Mouse (Mus musculus) right cerebral cortex, postnatal 14 days (tissue): ENCODE results near the gene Stat6.
A peak's percentile ranks its signal among the peaks of the same experiment; 100 is the strongest.

ENCODE experiments used
- DNase-seq: peaks from one replicate; pipeline ENCODE4 v3.0.0; 2022

Gene Stat6

GRCm38 (mm10) chr10:127642772-127643552 lies at the start of gene Stat6:
TSS of gene Stat6 (plus strand) at chr10:127642986.
- no peak for DNase-seq

DNA sequence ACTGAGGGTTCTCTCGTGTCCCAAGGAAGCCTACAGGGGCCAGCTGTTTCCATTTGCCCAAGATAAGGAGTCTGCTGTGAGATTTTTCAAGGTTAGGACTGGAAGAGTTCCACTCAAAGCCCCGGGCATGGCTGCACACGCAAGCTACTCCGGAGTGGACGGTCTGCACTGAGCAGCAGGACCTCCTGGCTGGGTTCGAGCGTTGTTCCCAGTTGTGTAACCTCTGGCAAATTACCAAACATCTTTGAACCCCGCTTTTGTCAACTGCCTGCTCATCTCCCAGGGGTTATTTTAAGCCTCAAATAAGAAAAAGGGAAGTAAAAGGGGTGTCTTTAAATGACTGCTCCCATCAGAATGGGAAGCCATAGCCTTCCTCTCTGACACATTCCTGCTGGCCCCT lies 48.4 kb upstream of the Stat6 start:
- no peak for DNase-seq

GRCm38 (mm10) chr10:127594930-127595715 lies 47.7 kb upstream of the Stat6 start:
- no peak for DNase-seq

- DNase-seq, result no peak
Observed at GRCm38 (mm10) chr10:127596321-127596941, 46.4 kb upstream of the Stat6 start.

DNA sequence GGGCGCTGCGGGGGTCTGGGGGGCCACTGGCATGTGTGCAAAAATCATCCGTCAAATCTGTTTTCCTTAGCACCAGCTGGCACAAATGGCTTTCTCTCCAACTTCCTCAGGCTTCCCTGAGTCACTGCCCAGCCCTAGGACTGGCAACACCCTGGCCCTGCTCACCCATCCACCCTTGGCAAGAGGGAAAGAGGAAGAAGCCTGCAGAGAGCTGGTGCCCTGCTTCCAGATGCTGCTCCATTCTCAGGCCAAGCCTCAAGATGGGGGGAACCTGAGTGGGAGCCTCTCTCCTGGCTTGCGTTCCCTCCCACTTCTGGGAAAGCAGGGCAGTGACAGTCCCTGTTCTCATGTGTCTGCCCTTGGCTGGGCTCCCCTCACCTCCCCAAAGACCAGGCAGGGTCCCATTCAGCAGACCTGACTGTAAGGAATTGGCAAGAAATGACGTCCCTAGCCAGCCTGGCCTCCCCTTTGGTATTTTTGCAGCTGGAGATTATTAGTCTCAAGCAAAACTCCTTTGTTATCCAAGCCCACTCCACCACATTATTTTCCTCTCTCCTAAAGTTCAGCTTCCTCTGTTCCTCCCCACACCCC lies 45.4 kb upstream of the Stat6 start:
- no peak for DNase-seq

GRCm38 (mm10) chr10:127598607-127599006 lies 44.2 kb upstream of the Stat6 start:
- no peak for DNase-seq

- no peak for DNase-seq
Observed at GRCm38 (mm10) chr10:127599252-127599651, 43.5 kb upstream of the Stat6 start.

DNA sequence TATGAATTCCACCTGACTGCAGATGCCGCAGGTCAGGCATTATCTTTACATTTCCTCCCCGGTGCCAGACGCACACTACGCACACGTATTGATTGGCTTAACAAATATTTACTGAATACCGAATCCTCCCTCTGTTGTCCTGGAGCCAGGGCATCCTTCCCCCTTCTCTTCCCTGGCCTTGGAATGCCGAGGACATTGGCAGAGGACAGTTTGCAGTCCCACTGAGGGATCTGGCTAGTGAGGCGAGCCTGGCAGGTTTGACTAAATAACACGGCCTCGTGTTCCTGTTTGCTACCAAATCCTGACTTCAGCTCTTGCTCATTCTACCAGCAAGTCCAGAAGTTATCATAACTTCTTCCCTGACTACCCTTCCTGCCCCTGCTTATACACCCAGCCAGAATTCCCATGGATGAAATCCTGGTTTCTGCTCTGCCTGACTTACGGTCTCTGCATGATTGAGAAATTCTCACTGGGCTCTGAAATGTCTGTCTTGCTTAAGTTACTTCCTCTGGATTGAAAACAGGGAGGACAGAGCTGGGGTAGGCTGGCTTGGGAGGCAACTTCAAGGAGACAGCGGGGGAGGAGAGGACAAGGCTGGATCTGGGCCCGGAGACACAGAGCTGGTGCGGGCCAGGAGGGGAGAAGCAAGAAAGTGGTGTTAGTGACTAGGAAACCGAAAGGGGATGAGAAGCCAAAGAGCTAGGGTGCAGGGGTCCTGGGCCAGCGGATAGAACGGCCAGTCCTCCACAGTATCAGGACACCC lies 42.8 kb upstream of the Stat6 start:
- no peak for DNase-seq

GRCm38 (mm10) chr10:127602194-127602593 lies 40.6 kb upstream of the Stat6 start:
- no peak for DNase-seq

DNA sequence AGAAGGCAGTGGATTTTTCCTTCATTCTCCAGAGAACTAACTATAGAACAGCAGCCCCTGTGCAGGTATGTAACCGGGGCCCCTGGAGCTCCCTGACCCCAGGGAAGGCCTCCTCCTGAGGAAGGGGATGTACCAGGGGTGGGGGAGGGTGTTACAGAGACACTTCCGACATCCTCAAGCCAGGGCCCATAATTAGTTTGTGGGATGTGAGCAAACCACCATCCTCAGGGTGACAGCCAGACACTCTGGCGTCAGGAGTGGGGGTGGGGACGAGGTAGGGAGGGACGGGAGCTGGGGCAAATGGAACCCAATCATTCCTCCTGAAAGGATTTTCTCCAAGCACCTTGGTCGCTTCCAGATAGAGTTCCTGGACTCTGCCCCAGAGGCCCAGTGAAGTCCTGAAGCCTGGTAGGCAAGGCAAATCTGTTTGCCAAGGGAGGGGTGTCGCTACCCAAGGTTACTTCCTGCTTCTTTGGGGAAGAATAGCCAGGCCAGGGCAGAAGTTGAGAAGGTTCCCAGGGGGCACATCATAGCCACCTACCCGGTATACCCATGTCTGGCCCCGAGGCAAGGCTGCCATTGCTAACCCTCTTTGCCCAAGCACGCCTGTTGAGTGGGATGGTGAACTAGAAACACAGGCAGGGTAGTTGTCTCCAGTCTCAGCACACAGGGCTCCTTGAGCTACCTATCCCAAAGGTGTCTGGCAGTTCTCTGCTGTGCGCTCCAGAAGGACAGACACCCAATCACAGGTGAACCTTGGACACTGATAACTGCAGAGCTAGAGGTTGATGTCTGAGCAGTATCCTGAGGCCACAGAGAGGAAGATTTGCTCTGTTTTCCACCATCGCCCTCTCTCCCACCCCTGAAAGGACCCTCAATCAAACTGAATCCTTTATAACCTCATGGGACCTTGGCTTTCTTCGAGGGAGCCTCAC lies 39.1 kb upstream of the Stat6 start:
- no peak for DNase-seq

DNA sequence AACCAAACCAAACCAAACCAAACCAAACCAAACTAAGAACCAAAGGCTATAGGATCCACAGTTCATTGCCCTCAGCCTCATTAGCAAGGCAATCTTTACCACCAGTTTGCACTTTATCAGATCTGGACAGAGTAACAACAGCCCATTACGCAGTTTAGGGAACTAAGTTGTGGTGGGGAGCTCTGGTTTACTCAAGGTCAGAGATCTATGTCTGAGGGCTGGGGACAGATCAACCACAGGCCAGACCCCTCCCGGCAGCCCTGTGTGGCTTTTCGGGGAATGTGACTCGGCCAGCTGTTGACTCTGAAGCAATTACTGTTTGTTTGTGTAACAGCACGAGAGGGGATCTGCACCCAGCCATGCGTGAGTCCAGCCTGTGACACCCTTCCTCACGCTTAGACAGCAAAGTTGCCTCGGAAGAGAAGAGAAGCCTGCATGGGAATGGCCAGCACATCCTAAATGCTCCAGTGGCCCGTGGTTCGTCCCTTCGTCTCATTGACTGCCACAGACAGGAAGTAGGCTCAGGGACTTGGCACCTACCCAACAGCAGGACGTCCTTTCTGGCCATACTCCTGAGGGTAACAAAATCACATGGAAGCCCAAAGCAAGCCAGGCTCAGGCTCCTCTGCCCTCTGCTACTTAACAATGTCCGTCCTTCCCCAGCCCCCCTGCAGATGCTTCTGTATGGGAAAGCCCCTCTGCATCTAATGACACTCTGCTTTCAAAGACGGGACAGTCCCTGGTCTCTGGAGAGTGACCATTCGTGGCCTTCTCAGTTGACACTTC lies 38.1 kb upstream of the Stat6 start:
- DNase-seq, result peak; percentile 54

GRCm38 (mm10) chr10:127605251-127605547 lies 37.6 kb upstream of the Stat6 start:
- DNase-seq, result no peak

- no peak for DNase-seq
Observed at GRCm38 (mm10) chr10:127605756-127606155, 37.0 kb upstream of the Stat6 start.

- DNase-seq, result no peak
Observed at GRCm38 (mm10) chr10:127607059-127607458, 35.7 kb upstream of the Stat6 start.

GRCm38 (mm10) chr10:127609415-127610065 lies 33.2 kb upstream of the Stat6 start:
- no peak for DNase-seq

- no peak for DNase-seq
Observed at GRCm38 (mm10) chr10:127610066-127610415, 32.7 kb upstream of the Stat6 start.

DNA sequence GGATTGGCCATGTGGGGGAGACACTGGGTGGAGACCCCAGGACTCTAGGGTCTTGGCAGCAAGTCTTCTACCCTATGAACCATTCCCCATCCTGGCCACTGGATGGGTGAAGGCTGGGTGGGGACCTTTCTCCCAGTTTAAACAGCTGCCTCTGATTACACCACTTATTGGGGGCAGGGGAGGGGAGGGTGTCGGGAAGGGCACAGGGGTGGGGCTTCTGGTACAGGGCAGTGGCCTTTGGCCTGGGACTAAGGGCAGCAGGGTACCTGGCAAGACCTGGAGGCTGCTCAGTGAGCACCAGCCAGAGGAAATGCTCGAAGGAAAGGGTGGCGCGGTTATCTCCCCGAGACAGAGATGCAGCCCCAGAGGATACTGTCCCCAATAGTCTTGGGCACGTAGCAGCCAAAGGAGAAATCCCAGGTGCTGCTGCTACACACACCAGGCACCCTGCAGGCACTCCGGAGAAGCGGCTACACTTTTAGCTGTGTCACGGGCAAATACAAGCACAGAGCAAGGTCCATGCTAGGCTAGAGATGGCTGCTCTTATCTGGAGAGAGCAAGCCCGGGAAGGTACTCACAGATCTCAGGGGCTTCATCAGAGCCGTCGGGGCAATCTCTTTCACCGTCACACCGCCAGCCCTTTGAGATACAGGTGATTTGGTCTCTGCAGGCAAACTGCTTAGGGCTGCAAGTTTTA lies 30.6 kb upstream of the Stat6 start:
- no peak for DNase-seq

DNA sequence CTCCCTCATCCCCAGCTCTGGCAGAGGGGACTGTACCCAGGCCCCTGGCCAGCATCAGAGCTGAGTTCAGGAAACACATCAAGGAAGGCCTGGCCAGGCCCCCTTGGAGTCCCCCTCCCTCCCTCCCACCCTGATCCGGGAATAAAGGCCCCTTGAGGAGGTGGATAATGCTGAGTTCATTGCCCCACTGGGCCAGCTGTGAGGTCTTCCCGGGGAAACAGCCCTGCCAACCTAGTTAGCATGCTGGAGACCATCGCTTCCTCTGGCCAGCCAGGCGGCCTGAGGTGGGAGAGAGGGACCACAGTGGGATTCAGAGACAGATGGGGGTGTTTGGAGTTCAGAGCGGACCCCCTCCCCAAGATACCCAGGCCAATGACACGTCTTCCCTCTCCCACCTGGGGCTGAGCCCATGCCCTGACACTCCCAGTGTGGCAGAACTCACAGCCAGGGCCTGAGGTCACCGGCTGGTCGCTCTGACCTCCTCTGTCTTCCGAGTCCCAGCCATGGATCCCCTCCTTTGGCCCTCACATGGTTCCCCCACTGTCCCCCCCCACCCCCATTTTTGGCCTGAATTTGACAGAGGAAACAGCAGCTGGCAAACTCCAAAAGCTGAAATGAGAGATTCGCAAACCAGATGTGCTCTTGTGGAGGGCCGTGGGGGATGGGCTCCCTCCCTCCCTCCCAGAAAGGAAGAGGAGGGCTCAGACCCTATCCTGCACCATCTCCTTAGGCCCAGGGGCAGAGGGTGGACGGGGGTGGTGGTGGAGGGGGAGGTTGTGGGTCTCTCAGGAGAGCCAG lies 28.4 kb upstream of the Stat6 start:
- DNase-seq, result no peak

GRCm38 (mm10) chr10:127615034-127615374 lies 27.8 kb upstream of the Stat6 start:
- no peak for DNase-seq
